Mouse (Mus musculus) midbrain, embryonic 10.5 days (tissue): ENCODE data around the gene Dnal4. TPM values are rescaled to one million over a fixed set of nuclear protein-coding genes. Genes with fewer than 3 reads are reported as not detected.
"Not testable (repeated sequence)": the region's sequence is repeated elsewhere in the genome, so short reads cannot be mapped to it uniquely, and the experiment has no call there.

Source experiments
- DNase-seq: peaks from one replicate; pipeline ENCODE4 v3.0.0-alpha.2; 2017; ENCODE audit warnings: low spot score
- H3K27ac ChIP-seq: fragments of 300-500 bp; sonication (generic); replicated peaks from 2 replicates; pipeline ENCODE4 v1.5.1; 2016; ENCODE audit warnings: mild to moderate bottlenecking
- H3K27me3 ChIP-seq: fragments of 300-500 bp; sonication (generic); 2 replicates; pipeline ENCODE4 v1.6.1; 2016; ENCODE audit warnings: low read depth, mild to moderate bottlenecking; ENCODE audit not compliant: poor library complexity, severe bottlenecking
- H3K36me3 ChIP-seq: fragments of 300-500 bp; sonication (generic); 2 replicates; pipeline ENCODE4 v1.6.1; 2016; ENCODE audit warnings: mild to moderate bottlenecking, moderate library complexity
- H3K4me1 ChIP-seq: fragments of 300-500 bp; sonication (generic); 2 replicates; pipeline ENCODE4 v1.6.1; 2016
- H3K4me3 ChIP-seq: fragments of 300-500 bp; sonication (generic); 2 replicates; pipeline ENCODE4 v1.5.1; 2016; ENCODE audit warnings: mild to moderate bottlenecking, moderate library complexity
- H3K9me3 ChIP-seq: fragments of 300-500 bp; sonication (generic); replicated peaks from 2 replicates; pipeline ENCODE4 v1.6.1; 2016; ENCODE audit warnings: mild to moderate bottlenecking
- WGBS: fragments of 180-500 bp; shearing (Covaris S2); methylation state at CpG from one replicate; pipeline ENCODE4 v1.1.7; 2016; 5-methylcytosine and 5-hydroxymethylcytosine counted together
- polyA plus RNA-seq: library from polyadenylated mRNA; unstranded; fragments of >200 nt; fragmentation: Nextera tagmentation; extraction: Ambion mirVana; gene quantifications from 2 replicates; pipeline ENCODE4 v1.2.1, GENCODE M21; 2016

Gene Dnal4
- polyA plus RNA-seq, result 63.9 and 81.5 TPM in 2 replicates

GRCm38 (mm10) chr15:79777749-79778148 lies at the start of gene Dnal4:
TSS of gene Dnal4 (minus strand) at chr15:79777849.
- Histone ChIP-seq H3K4me1 (peaks cover 25% of the 10 kb centered on the region), H3K4me3 (no peak within 1 kb of the TSS), H3K27me3 (no peaks in the 10 kb centered on the region), H3K27ac (no peak within 1 kb of the TSS), H3K9me3 (no peaks in the 10 kb centered on the region), H3K36me3 (no peaks in the 10 kb centered on the region)
- DNase-seq, result no peak

- H3K27ac ChIP-seq, result peak overlapping the region; percentile 42; the same call in 1 of the 2 replicates
- H3K4me3 ChIP-seq, result no peak overlapping the region
- peaks cover 81% of the 10 kb centered on the region for H3K4me1 ChIP-seq
- H3K27me3 ChIP-seq, result no peaks in the 10 kb centered on the region
- H3K36me3 ChIP-seq, result peaks cover 82% of the 10 kb centered on the region
- H3K9me3 ChIP-seq, result no peaks in the 10 kb centered on the region
- DNase-seq, result no peak
- WGBS, result 90% methylated on average over 14 of the region's 14 CpGs
Observed at GRCm38 (mm10) chr15:79827061-79827777, 49.6 kb upstream of the Dnal4 start.

GRCm38 (mm10) chr15:79826221-79826935 lies 48.7 kb upstream of the Dnal4 start:
- no peaks in the 10 kb centered on the region for H3K27me3 ChIP-seq
- no peaks in the 10 kb centered on the region for H3K9me3 ChIP-seq
- H3K36me3 ChIP-seq, result peaks cover 77% of the 10 kb centered on the region
- H3K4me3 ChIP-seq, result no peak overlapping the region
- whole genome bisulfite sequencing, result 88% methylated on average over 9 of the region's 9 CpGs
- DNase-seq, result no peak
- peaks cover 75% of the 10 kb centered on the region for H3K4me1 ChIP-seq
- no peak overlapping the region for H3K27ac ChIP-seq

- Histone ChIP-seq H3K27me3 (no peaks in the 10 kb centered on the region), H3K36me3 (peaks cover 73% of the 10 kb centered on the region), H3K9me3 (no peaks in the 10 kb centered on the region), H3K4me3 (no peak overlapping the region), H3K27ac (no peak overlapping the region), H3K4me1 (peaks cover 66% of the 10 kb centered on the region)
- 61% methylated on average over 14 of the region's 14 CpGs for WGBS
- DNase-seq, result peak; percentile 44
Observed at GRCm38 (mm10) chr15:79825146-79825825, 47.6 kb upstream of the Dnal4 start.

GRCm38 (mm10) chr15:79823588-79824280 lies 46.1 kb upstream of the Dnal4 start:
- 79% methylated on average over 19 of the region's 19 CpGs for WGBS
- Histone ChIP-seq H3K36me3 (peaks cover 63% of the 10 kb centered on the region), H3K4me3 (no peak overlapping the region), H3K27ac (no peak overlapping the region), H3K4me1 (peaks cover 50% of the 10 kb centered on the region), H3K9me3 (no peaks in the 10 kb centered on the region), H3K27me3 (no peaks in the 10 kb centered on the region)
- no peak for DNase-seq

GRCm38 (mm10) chr15:79822265-79823199 lies 44.9 kb upstream of the Dnal4 start:
- H3K27me3 ChIP-seq, result no peaks in the 10 kb centered on the region
- H3K9me3 ChIP-seq, result 0 out of 2 replicates have a peak, but pooled peaks cover 5% of the 10 kb centered on the region
- WGBS, result 77% methylated on average over 13 of the region's 13 CpGs
- H3K4me3 ChIP-seq, result no peak overlapping the region
- H3K4me1 ChIP-seq, result peaks cover 38% of the 10 kb centered on the region
- no peak overlapping the region for H3K27ac ChIP-seq
- DNase-seq, result no peak
- peaks cover 51% of the 10 kb centered on the region for H3K36me3 ChIP-seq

- Histone ChIP-seq H3K36me3 (peaks cover 12% of the 10 kb centered on the region), H3K4me1 (peaks cover 31% of the 10 kb centered on the region), H3K27me3 (no peaks in the 10 kb centered on the region), H3K9me3 (0 out of 2 replicates have a peak, but pooled peaks cover 5% of the 10 kb centered on the region), H3K27ac (no peak overlapping the region), H3K4me3 (no peak overlapping the region)
- DNase-seq, result no peak
- 87% methylated on average over 4 of the region's 4 CpGs for WGBS
Observed at GRCm38 (mm10) chr15:79818325-79818724, 40.7 kb upstream of the Dnal4 start.

GRCm38 (mm10) chr15:79813666-79814258 lies 36.1 kb upstream of the Dnal4 start:
- Histone ChIP-seq H3K9me3 (0 out of 2 replicates have a peak, but pooled peaks cover 5% of the 10 kb centered on the region), H3K27ac (no peak overlapping the region), H3K4me3 (no peak overlapping the region), H3K4me1 (peaks cover 20% of the 10 kb centered on the region), H3K36me3 (no peaks in the 10 kb centered on the region), H3K27me3 (peaks cover 20% of the 10 kb centered on the region; the same call in 1 of the 2 replicates)
- DNase-seq, result no peak
- WGBS, result 56% methylated on average over 8 of the region's 8 CpGs

GRCm38 (mm10) chr15:79812840-79813239 lies 35.2 kb upstream of the Dnal4 start:
- H3K9me3 ChIP-seq, H3K27ac ChIP-seq, H3K4me3 ChIP-seq, DNase-seq, H3K36me3 ChIP-seq: not testable (repeated sequence)
- WGBS, result 66% methylated on average over 2 of the region's 2 CpGs
- Histone ChIP-seq H3K27me3 (peaks cover 27% of the 10 kb centered on the region; the same call in 1 of the 2 replicates), H3K4me1 (peaks cover 20% of the 10 kb centered on the region)

GRCm38 (mm10) chr15:79810997-79811396 lies 33.3 kb upstream of the Dnal4 start:
- H3K4me1 ChIP-seq, result peaks cover 20% of the 10 kb centered on the region
- no peaks in the 10 kb centered on the region for H3K36me3 ChIP-seq
- no peak overlapping the region for H3K4me3 ChIP-seq
- no peaks in the 10 kb centered on the region for H3K9me3 ChIP-seq
- no peak for DNase-seq
- H3K27me3 ChIP-seq, result peaks cover 45% of the 10 kb centered on the region
- no peak overlapping the region for H3K27ac ChIP-seq
- 80% methylated on average over 4 of the region's 4 CpGs for WGBS

- 78% methylated on average over 3 of the region's 3 CpGs for WGBS
- DNase-seq, result no peak
- Histone ChIP-seq H3K27me3 (peaks cover 54% of the 10 kb centered on the region), H3K36me3 (no peaks in the 10 kb centered on the region), H3K4me3 (no peak overlapping the region), H3K9me3 (no peaks in the 10 kb centered on the region), H3K27ac (no peak overlapping the region), H3K4me1 (peaks cover 15% of the 10 kb centered on the region)
Observed at GRCm38 (mm10) chr15:79810061-79810460, 32.4 kb upstream of the Dnal4 start.
